Mouse (Mus musculus): ENCODE data around the gene B3gnt7.

Gene B3gnt7

GRCm38 (mm10) chr1:86302532-86302931 is at the start of gene B3gnt7:
Gene B3gnt7 (plus strand): TSS chr1:86302832.
- DNase-seq (ENCODE audit: low read depth, low spot score) = no peak

- DNase-seq (ENCODE audit: low read depth, low spot score) = no peak
Observed at GRCm38 (mm10) chr1:86253410-86253809, 49.2 kb upstream of the B3gnt7 start.

- DNase-seq (ENCODE audit: low read depth, low spot score) = no peak
Observed at GRCm38 (mm10) chr1:86256311-86256710, 46.3 kb upstream of the B3gnt7 start.

DNA sequence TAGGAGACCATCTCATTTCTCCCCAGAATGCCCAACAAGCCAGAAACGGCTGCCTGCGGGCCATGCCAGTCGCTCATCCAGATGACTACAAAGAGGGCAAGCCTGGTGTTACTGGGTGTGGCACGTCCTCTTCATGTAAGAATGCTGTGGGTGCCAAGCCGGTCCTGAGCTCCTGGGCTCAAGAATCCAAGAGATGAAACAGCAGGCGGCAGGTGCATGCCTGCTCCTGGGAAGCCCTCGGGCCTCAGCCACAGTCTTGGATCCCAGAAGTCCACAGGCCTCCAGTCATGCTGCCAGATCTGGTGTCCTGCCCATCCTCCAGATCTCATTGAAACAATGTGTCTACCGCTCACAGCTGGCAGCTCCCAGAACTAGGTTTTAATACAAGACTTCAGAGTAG is 45.4 kb upstream of the B3gnt7 start:
- no peak for DNase-seq (ENCODE audit: low read depth, low spot score)

DNA sequence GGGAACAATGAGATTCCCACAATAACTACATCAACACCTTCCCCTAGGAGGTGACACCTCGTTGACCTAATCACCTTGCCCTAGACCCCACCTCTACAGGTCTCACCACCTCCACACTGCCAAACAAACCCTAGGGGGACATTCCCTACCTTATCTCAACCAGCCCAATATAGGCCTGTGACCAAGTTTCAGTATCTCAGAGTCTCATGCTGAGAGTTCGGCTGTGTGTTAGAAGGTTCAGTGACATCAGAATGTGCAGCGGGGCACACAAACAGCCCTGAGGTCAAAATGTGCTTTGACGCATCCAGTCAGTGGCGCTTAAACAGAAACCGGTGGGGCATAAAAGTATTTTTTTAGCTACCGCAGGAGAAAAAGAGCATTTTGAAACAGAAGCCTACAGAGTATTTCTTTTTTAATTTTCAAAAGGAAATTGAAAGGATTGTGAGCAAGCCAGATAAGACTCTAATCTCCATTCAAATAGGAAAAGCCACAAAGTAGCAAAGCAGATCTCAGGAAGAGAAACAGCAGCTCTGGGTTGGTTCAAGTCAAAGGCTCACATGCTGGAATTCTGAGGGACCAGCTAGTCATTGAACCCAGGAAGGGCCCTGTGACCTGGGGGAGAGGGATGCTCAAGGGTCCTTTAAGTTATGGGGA is 44.3 kb upstream of the B3gnt7 start:
- DNase-seq (ENCODE audit: low read depth, low spot score) = no peak

DNA sequence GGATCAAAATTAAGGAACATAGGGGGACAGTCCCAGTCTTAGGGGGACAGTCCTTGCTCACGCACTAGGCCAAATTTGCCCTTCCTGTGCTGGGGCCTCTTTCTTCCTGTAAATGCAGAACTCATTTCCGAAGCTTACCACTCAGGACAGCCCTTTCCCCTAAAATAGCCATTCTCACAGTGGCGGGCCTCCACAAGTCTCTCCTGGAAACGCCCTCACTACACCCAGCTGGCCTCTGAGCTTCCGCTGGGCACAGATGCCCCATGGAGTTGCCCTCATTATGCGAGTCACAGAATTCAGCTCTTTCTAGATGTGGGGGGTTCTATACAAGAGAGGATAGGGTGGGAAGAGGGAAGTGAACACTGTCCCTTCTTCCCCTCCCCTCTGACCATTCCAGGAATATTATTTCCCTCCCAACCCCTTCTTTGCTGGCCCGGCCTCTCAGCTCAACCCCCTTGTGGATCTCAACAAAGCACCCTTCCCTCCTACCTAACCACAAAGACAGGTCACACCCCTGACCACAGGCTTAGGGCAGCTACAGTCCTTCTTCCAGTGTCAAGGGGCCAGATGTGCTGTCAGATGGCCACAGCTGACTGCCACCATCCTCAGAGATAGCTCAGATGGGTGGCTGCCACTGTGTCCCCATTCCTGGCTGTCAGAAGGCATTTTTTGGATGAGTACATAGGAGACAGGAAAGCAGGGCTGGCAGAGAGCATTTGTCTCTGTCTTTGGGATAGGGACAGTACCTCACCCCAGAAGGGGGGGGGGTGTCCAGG is 38.9 kb upstream of the B3gnt7 start:
- no peak for DNase-seq (ENCODE audit: low read depth, low spot score)

DNA sequence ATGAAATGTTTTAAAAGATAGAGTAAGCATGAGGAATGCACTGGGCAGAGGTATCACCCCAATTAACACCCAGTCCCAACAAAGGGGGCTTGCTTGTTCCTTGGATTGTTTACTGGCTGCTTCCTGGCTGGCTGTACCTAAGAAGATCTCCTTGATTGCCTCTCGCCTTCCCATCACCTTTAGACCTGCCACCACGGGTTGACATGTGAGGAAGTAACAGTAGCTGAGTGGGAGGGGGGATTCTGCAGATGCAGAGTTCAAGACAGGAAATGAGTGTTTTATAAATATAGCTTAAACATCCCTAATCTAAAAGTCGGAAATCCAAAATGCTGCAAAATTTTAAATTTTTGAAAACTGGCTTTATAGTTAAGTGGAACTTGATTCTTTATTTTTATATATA is 37.6 kb upstream of the B3gnt7 start:
- DNase-seq (ENCODE audit: low read depth, low spot score) = no peak

- no peak for DNase-seq (ENCODE audit: low read depth, low spot score)
Observed at GRCm38 (mm10) chr1:86268492-86269189, 34.0 kb upstream of the B3gnt7 start.

- DNase-seq (ENCODE audit: low read depth, low spot score) = no peak
Observed at GRCm38 (mm10) chr1:86269190-86269508, 33.5 kb upstream of the B3gnt7 start.

DNA sequence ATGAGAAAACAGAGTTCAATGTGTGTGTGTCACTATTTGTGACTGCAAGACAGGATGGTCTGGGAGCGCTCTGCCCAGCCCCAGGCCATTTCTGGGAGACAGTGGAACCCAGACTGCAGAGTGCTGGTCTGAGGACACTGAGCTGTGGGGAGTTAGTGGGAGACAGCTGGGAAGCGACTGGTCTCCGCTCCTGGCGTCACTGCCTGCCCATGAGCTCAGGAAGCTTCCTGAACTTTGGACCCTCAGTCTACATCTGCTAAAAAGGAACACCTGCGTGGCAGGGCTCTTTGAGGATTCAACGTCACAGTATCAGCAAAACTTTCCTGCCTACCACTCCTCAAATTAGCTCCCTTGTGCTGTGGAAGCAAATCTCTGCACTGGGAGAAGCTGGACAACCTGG is 30.9 kb upstream of the B3gnt7 start:
- DNase-seq (ENCODE audit: low read depth, low spot score) = no peak

DNA sequence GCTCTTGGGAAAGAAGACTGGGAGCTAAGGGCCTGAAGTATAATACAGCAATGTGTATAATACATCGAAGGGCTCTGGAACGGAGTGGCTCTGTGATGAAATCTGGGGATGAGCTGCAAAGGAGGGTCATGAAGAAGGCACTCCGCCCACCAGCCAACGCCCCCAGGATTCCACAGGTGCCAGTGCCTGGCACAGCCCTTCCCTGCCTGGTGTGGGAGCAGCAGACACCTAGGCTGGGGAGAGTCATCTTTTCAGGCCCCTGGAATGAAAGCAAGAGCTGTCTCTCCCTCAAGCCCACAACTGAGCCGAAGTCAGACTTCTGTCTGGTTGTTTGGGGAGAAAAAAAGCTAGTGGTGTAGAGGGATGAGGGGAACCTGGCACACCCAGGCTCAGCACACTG is 25.6 kb upstream of the B3gnt7 start:
- no peak for DNase-seq (ENCODE audit: low read depth, low spot score)

DNA sequence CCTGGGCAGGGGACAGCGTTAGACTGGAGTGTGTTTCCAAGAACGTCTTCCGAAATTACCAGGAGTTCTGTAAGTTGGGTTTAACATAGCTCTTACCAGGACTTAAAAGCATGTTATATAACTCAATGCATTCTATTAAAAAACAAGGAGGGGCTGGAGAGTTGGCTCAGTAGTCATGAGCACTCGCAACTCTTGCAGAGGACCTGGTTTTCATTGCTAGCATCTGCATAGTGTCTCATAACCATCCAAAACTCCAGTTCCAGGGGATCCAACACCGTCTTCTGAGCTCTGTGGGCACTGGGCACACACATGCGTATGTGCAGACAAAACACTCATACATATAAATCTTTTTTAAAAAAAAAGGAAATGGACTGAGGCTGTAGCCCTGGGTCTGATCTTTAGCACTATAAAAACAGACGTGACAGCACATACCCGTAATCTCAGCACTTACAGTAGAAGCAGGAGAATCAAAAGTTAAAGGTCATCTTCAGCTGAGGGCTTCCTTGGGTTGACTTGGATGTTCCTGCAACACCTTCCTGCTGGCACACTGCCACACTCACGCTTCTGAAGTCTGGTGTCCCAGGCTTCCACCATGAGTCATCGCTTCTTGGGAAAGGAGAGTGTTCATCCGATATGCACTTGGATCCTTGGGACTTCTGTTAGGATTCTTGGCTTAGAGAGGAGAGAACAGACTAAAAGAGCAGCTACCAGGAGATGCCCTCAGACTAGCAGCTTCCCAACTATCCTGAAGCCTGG is 20.7 kb upstream of the B3gnt7 start:
- no peak for DNase-seq (ENCODE audit: low read depth, low spot score)

GRCm38 (mm10) chr1:86284101-86284500 is 18.5 kb upstream of the B3gnt7 start:
- DNase-seq (ENCODE audit: low read depth, low spot score) = no peak

GRCm38 (mm10) chr1:86285295-86285694 is 17.3 kb upstream of the B3gnt7 start:
- DNase-seq (ENCODE audit: low read depth, low spot score) = no peak

DNA sequence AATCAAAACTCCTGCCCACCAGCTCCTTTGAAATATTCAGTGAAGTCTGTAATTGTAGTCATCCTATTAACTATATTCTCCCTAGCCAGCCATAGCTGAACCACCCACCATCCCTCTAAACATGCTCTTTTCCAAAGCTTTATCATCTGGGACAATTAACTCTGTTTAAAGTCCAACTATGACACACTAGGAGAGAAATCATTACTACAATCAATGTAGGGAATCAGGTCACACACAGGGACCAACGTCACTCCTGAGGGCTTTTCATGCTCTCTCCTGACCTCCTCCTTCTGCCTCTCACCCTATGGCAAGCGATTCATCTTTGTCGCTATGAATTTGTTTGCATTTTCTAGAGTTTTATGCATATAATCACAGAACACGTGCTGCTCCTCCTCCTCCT is 15.2 kb upstream of the B3gnt7 start:
- DNase-seq (ENCODE audit: low read depth, low spot score) = no peak

DNA sequence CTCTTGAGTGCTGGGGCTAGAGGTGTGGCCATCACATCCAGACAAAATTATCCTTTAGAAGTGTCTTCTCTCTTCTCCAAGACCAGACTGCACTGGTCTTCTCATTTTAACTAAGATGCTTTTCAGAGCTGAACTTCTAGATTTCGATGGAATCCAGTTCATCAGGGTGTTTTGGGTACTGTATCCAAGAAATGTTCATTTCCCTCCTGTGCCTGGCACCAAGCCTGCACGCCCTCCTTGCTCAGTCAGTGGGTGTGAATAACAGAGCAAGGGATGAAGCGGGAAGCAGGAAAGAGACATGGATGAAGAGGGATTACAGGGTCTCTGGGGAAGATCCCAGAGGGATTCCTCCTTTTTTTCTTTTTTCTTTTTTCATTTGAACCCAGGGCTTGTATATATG is 12.2 kb upstream of the B3gnt7 start:
- DNase-seq (ENCODE audit: low read depth, low spot score) = no peak

- DNase-seq (ENCODE audit: low read depth, low spot score) = no peak
Observed at GRCm38 (mm10) chr1:86293091-86293490, 9.5 kb upstream of the B3gnt7 start.

- DNase-seq (ENCODE audit: low read depth, low spot score) = no peak
Observed at GRCm38 (mm10) chr1:86293868-86294267, 8.8 kb upstream of the B3gnt7 start.

DNA sequence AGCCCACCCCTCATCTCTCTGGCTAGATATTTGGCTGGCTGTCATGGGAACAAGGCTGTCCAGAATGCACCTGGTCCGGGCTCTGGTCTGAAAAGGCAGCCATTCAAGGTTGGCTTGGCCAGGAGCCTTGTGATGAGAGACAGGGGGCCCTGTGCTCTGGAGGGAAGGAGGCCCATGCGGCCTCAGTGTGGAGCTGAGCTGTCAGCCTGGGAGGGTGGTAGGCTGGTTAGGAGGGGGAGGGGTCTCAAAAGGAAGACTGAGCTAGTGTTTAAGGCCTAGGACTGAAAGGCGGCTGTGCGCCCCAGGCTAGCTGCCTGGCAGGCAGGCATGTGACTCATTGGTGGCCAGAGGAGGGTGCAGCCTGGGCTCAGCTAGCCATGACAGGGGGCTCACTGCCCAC is 8.2 kb upstream of the B3gnt7 start:
- DNase-seq (ENCODE audit: low read depth, low spot score) = no peak

GRCm38 (mm10) chr1:86300093-86300492 is 2.5 kb upstream of the B3gnt7 start:
- no peak for DNase-seq (ENCODE audit: low read depth, low spot score)

DNA sequence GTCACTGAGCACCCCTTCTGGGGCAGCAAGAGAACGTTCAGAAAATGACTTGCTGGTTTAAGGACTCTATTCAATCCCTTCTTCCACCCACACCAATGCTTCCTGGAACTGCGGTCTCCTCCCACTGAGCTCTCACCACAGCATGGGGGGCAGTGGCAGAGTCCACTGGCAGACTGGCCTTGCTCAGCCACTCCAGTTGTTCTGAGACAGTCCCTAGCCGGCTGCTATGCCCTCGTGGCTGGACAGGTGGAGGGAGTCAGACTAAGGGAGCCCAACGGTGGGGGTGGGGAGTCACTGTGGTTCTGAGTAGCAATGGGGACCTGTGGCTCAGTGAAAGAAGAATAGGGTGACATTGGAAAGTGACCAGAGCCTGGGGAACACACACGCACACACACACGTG is 1.9 kb upstream of the B3gnt7 start:
- no peak for DNase-seq (ENCODE audit: low read depth, low spot score)

Data from WW6 (cell line).